Mouse (Mus musculus) 3T3-L1 (cell line): ENCODE measurements around the gene Abcg2.
A peak's percentile ranks its signal among the peaks of the same experiment; 100 is the strongest.

Source experiments
- DNase-seq: peaks from one replicate; pipeline ENCODE4 v3.0.0-alpha.2; 2015; ENCODE audit warnings: low read depth, low spot score

Gene Abcg2

GRCm38 (mm10) chr6:58638566-58638965, 54.2 kb downstream of the Abcg2 start:
- DNase-seq, result no peak

- no peak for DNase-seq
These were observed 55.1 kb downstream of the Abcg2 start for GRCm38 (mm10) chr6:58639391-58639790.

DNA sequence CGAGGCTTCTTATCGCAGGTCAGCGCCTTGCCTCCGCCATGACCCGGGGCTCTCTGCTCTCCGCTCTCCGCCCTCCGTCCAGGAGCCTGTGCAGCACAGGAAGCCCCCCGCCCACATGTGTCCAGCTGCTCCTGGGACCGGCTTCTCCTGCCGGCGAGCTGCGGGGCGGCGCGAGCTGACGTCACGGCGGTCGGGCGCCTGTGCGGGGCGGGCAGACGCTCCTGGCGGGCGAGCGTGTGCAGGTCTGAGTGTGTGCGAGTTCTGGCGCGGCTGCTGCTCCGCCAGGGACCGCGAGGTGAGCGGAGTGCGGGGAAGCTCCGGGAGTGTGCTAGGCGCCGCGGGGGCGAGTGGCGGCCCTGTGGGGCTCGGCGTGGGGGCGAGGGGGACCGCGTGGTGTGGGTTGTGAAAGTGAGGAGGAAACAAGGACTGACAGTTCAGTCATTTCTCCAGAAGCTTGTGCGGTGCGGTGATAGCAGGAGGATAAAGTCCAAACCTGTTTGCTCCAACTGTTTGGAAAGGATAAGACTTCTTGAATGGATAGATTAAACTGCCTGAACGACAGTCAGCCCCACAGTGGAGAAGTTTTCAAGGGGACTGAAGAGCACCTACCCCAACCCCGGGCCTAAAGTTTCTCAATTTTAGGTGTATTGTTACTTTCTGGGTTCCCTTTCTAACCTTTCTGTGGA, 56.2 kb downstream of the Abcg2 start:
- DNase-seq, result peak; percentile 60

DNA sequence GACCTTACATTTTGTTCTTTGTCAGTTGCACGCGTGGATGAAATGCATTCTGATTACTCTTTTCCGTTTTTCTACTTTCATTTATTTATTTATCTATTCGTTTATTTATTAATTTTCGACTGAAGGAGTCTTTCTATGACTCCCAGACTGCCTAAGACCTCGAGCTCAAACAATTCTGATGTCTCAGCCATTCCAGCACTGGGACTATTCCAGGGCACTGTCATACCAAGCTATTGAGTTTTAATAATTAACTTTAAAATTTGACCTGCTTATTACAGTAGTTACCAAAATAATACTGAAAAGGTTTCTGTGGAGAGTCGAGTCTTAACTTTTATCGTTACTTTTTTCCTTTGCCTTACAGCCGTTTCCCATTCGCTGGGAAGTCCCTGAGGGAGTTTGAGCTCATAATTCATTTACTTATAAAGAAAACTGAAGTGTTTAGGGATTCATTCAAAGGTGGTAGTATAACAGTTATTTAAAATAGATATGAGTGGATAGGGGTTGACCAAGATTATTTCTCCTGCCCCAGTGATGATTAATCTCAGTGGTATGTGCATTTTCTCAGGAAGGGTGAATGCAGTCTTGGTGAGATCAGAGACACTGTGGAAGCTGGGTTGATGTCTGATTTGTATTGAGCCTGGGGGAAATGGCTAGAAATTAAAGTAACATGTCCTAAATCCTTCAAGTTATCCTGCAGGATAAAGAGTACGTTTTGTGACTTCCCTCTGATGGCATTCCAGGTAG, 56.9 kb downstream of the Abcg2 start:
- DNase-seq, result peak; percentile 85

DNA sequence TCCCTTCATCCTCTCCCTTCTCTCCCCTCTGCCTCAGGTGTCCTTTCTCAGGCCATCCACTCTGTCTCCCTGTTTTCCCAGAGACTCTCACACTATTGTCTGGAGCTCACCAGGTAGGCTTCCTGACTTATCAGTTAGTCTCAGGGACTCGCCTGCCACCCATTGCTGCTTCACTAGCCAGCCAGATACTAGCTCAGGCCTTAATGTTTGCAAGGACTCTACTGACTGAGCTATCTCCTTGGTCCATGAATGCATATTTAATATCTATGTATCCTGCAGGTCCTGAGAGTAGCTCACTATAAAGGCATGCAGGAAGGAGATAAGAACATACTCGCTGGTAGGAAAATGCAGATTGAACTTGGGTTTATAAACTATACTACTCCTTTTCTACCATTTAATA, 57.9 kb downstream of the Abcg2 start:
- no peak for DNase-seq

DNA sequence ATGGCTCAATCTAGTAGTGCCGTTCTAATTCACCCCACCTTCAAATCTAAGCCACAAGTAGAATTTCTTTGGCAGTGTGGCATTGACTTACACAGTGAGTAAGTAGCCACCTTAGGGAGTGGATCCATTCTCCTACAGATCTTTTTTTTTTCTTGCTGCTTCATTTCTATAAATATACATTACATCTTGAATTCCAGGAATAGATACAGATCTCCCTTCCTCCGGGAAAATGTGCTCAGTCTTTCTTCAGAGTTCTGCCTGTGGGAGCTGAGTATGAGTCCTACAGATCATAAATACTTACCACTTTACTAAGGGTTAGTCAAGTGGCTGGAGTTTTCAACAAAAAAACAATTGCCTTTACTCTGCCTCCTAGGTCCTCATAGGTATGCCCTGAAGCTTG, 60.3 kb downstream of the Abcg2 start:
- no peak for DNase-seq

- no peak for DNase-seq
These were observed 63.9 kb downstream of the Abcg2 start for GRCm38 (mm10) chr6:58648100-58648749.

GRCm38 (mm10) chr6:58650136-58650535, 65.8 kb downstream of the Abcg2 start:
- no peak for DNase-seq

GRCm38 (mm10) chr6:58651038-58651437, 66.7 kb downstream of the Abcg2 start:
- DNase-seq, result no peak

DNA sequence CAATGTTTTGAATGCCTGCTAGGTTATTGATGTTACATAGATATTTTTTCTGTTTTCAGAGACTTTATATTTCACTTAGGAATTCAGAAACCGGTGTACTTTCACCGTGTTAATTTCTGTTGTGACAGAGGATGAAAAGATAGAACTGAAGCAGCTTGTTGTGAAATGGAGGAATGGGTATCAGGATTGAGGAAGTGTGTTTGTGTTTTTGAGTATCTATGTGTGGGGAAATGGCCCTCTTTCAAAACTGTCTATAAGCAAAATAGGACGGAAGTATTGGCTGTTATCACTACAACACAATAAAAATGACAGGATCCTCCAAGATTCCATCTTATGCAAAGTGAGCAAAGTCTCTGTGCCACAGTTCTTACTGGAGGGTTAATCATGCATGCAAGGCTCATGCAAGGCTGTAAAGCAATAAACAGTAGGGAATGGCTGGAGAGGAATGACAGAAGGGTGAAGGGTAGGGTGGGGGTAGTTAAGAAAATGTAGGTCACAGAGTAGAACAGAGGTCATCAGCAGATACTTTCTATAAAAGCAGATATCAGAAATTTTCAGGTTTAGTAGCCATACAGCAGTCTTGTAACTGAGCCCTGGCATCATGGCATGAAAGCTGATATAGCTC, 76.7 kb downstream of the Abcg2 start:
- DNase-seq, result no peak

DNA sequence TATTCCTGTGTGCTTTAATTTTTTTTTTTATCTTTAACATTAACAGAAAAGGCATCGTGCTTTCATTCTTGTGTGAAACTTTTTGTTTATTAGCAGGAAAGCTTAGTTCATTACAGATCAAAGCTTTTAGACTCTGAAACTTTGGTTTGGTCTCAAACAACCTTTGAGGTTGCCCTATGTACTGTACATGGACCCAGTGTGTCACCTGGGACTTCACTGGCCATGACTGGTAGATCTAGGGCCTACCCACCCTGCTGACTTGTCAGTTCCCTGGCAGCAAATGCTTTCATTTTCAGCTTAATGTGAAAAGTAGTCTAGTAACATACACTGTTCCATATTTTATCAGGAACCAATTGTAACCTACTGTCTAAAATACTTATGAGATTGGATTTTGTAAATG, 93.5 kb downstream of the Abcg2 start:
- no peak for DNase-seq

DNA sequence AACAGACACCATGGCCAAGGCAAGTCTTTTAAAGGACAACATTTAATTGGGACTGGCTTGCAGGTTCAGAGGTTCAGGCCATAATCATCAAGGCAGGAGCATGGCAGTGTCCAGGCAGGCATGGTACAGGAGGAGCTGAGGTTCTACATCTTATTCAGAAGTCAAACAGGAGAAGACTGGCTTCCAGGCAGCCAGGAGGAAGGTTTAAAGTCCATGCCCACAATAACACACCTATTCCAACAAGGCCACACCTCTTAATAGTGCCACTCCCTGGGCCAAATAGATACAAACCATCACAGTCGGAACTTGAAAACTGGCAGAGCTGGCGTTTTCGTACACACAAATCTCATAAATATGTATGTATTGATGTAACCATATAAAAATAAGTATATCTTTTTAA, 94.2 kb downstream of the Abcg2 start:
- DNase-seq, result no peak

- no peak for DNase-seq
These were observed 107.3 kb downstream of the Abcg2 start for GRCm38 (mm10) chr6:58691584-58691983.

DNA sequence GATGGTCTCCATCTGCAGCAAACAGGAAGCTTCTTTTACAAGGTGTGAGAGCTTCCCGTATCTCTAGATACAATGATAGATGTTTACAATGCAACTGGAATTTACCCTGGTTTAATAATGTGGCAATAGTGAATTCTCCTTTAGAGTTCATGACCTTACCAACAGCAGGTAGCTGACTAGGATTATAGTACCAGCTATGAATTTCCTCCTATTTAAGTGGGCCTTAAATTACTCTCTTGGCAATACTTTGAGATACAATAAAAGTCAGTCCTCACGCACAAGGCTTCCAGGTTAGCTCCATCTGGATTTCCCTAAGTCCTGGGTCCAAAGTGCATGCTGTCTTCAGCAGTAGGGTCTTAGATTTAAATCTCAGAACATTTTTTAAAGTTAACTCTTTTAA, 109.9 kb downstream of the Abcg2 start:
- DNase-seq, result no peak

DNA sequence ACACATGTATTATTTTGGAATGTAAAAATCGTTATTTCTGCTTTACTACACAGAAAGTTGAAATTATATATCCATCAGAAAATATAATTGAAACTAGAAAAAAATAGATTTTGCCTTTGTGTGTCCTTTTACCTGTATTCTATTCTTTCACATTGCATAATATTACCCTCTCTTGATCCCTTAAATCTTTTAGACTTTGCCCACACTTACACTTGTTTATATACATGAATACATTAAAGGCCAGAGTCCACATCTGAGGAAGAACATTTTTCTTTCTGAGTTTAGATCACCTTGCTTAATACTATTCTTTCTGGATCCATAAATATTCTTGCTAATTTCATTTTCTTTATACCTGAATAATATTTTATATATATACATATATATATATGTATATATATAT, 110.4 kb downstream of the Abcg2 start:
- no peak for DNase-seq

GRCm38 (mm10) chr6:58710369-58710768, 126.0 kb downstream of the Abcg2 start:
- DNase-seq, result no peak

DNA sequence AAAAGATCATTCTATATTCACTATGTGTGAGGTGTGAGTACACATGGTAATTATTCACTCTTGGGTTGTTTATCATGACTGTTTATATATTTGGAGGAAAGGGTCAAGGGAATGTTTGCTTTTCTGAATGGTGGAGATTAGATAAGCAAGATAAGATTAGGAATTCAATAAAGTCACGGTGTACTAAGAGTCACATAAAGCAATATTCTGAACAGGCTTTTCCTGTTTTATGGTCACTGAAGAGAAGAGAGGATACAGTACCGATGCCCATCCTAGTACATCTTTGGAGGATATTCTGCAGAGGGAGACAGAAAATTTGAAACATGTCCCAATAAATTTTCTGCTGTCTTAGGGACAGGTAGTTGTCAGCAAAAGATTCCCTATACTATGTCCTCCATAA, 127.6 kb downstream of the Abcg2 start:
- DNase-seq, result no peak

- no peak for DNase-seq
These were observed 149.5 kb downstream of the Abcg2 start for GRCm38 (mm10) chr6:58733851-58734250.

DNA sequence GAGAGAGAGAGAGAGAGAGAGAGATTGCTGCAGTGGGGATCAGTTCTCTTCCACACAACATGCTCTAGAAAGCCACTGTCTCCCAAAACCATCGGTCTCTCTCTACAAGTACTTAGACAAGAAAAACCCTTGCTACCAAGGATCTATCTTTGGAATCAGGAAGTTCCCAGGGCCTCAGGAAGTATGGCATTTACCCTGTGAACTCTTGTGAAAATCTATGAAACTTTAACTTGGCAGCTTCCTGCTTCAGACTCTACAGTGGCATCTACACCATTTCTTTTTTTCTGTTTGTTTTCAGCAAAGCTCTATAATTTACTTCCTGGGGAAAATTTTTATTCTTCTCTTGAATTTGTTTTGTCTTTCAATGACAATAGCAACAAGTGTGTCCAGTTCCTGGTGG, 150.8 kb downstream of the Abcg2 start:
- DNase-seq, result no peak
